Mouse (Mus musculus) erythroid progenitor cell, adult 5-6 weeks (primary cell): ENCODE results near the gene Smg7. TPM values are rescaled to one million over a fixed set of nuclear protein-coding genes. Genes with fewer than 3 reads are reported as not detected.

ENCODE experiments used
- total RNA-seq, 2 experiments: library from RNA; stranded (forward) in 1 of 2; stranded (reverse) in 1 of 2; fragments of 150-400 nt in 1 of 2; fragments of 186-747, 209-891 nt in 1 of 2; gene quantifications; 2 replicates each; pipeline versions ENCODE4 v1.2.3 to v1.2.4; 2015 to 2017; ENCODE audit warnings: low replicate concordance in 2 of 2

Gene Smg7
- total RNA-seq, 2 experiments from 2014 or later: 21.0 to 81.3 TPM

Other genes starting within 250 kb of the Smg7 start
- not detected in 2 replicates for gene Apobec4, start 152.1 kb downstream of the Smg7 start, total RNA-seq (2015; ENCODE audit: low replicate concordance)
- not detected in 2 replicates for gene Apobec4, start 152.1 kb downstream of the Smg7 start, total RNA-seq (2017; ENCODE audit: low replicate concordance)
- gene Rgl1, start 136.3 kb downstream of the Smg7 start, total RNA-seq (2015; ENCODE audit: low replicate concordance): 5.0 and 8.4 TPM in 2 replicates
- gene Rgl1, start 136.3 kb downstream of the Smg7 start, total RNA-seq (2017; ENCODE audit: low replicate concordance): 30.9 and 32.8 TPM in 2 replicates
- 179 and 205 TPM in 2 replicates for gene Arpc5, start 136.1 kb downstream of the Smg7 start, total RNA-seq (2015; ENCODE audit: low replicate concordance)
- gene Arpc5, start 136.1 kb downstream of the Smg7 start, total RNA-seq (2017; ENCODE audit: low replicate concordance): 67.3 and 71.2 TPM in 2 replicates
- 28.9 and 35.3 TPM in 2 replicates for gene Ncf2, start 102.5 kb downstream of the Smg7 start, total RNA-seq (2015; ENCODE audit: low replicate concordance)
- gene Ncf2, start 102.5 kb downstream of the Smg7 start, total RNA-seq (2017; ENCODE audit: low replicate concordance): 21.6 and 26.7 TPM in 2 replicates
- gene Nmnat2, start 52.3 kb upstream of the Smg7 start, total RNA-seq (2015; ENCODE audit: low replicate concordance): not detected in 2 replicates
- not detected in 2 replicates for gene Nmnat2, start 52.3 kb upstream of the Smg7 start, total RNA-seq (2017; ENCODE audit: low replicate concordance)